Mouse (Mus musculus): ENCODE measurements around the gene Kdm4c. TPM values are rescaled to one million over a fixed set of nuclear protein-coding genes. Genes with fewer than 3 reads are reported as not detected.
"Not testable (repeated sequence)": the region's sequence is repeated elsewhere in the genome, so short reads cannot be mapped to it uniquely, and the experiment has no call there.

Gene Kdm4c
- total RNA-seq, 2 experiments from 2014 or later: 12.9 to 16.1 TPM

DNA sequence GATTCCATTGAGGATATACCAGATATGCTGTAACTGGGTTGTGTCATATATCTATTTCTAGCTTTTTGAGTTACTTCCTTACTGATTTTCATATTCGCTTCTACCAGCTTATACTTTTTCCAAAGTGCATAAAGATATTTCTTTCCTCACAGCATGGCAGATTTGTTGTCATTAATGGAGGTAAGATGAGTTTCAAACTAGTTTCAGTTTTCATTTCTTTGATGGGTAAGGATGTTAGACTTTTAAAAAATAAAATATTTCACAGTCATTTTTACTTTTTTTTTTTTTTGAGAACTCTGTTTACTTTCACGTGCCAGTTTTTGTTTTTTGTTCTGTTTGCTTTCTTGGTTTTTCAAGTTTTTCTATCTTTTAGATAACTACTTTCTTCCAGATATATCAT lies 70.6 kb downstream of the Kdm4c start:
- no peak for DNase-seq

DNA sequence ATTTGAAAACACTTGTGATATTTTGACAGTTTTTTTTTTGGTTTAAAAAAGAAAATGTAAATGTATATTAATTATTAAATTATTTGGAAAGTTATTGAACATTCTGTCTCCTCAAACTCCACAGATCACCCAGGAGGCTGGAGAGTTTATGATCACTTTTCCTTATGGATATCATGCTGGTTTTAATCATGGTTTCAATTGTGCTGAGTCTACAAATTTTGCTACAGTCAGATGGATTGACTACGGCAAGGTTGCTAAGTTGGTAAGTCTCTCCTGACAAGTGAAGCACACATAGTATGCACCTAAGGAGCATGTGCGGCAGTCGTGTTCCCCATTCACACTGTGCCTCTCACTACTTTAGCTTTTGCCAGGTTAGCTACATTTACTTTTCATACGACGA lies 73.1 kb downstream of the Kdm4c start:
- no peak for DNase-seq

DNA sequence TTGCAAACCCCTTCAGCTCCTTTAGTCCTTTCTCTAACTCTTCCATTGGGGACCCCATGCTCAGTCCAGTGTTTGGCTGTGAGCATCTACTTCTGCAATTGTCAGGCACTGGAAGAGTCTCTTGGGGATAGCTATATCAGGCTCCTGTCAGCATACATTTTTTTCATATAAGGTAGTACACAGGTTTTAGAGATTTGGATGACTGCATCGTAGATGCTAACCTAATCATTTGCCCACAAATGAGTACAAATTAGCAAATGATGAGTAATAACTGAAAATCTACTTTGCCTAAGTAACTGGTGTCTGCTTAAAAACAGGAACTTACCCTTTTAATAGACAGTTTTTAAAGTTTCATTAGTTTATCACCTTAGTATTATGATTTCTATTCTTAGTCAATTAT lies 77.0 kb downstream of the Kdm4c start:
- no peak for DNase-seq

DNA sequence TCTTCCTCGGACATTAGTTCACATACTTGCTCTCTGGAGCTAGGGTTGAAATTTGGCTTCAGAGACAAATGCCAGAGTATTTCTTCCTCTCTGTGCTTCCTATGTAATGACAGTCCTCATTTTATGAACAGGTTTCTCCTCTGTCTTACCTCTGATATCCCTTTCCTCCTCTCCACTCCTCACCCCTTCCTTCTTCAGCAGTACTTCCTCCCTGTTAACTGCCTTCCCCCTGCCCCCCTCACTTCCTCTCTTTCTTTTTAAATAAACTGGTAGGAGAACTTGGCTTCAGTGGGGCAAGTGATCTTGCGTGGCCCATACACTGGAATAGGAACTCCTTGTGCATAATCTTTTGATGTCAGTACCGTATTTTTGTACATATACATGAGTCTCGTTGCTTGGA lies 115.2 kb downstream of the Kdm4c start:
- DNase-seq: no peak

DNA sequence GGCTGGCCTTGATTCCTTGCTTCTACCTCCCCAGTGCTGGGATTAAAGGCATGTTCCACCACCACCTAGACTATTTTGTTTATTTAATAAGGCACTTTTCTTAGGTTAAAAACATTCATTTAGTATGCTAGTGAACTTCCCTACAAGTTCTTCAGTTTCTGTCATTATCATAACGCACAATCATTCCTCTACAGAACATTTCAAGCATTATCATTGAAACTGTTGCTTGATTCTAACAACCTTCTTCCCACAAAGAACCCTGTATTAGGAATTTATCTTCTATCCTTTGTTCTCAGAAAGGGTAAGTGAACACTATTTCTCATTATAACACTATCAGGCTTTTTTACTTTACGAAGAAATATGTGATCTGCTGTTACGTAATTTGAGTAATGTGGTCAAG lies 118.0 kb downstream of the Kdm4c start:
- DNase-seq: no peak

DNA sequence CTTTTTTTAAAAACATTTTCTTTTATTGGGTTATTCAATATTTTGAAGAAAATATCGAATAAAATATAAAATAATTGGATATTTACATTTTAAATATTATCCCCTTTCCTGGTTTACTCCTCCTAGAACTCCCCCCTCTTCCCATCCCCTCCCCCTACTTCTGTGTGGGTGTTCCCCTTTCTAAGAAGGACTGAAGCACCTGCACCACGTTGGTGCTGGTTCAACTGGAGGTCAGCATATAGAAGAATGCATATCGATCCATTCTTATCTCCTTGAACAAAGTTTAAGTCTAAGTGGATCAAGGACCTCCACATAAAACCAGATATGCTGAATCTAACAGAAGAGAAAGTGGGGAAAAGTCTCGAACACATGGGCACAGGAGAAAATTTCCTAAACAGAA lies 144.3 kb downstream of the Kdm4c start:
- no peak for DNase-seq

DNA sequence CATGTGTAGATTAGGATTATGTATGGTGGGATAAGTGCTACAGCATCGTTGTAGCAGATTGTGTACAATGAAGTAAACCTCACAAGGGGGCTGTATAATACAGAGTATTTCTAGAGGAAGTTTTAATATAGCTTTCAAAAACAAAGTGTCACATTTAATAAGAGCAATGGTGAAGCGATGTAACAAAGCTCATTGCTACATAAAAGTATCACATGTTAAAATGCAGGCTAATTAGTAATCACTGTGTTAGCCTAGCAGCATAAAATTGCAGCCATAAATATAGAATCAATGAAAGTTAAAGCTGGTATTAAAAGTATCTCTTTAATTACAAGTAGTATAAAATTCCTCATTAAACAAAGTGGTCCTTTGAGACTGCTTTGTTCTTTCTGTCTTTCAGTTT lies 150.9 kb downstream of the Kdm4c start:
- DNase-seq: no peak

DNA sequence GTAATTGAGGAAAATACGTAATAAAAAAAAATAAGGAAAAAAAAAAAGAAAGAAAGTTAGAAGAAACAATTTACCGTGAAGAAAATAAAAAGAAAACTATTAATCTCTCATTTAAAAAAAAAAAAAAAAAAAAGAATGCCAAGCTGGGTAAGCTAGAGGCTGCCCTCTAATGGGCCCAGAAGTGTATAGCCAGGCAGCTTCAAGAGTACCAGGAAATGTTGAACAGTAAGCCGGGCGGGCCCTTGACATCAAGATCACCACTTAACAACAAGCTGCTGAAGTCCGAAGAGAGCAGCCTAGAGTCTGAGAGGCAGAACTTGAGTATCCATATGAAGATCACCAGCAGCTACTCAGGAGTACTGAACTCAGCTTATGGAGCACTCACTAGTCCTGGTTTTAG lies 154.3 kb downstream of the Kdm4c start:
- DNase-seq: no peak

DNA sequence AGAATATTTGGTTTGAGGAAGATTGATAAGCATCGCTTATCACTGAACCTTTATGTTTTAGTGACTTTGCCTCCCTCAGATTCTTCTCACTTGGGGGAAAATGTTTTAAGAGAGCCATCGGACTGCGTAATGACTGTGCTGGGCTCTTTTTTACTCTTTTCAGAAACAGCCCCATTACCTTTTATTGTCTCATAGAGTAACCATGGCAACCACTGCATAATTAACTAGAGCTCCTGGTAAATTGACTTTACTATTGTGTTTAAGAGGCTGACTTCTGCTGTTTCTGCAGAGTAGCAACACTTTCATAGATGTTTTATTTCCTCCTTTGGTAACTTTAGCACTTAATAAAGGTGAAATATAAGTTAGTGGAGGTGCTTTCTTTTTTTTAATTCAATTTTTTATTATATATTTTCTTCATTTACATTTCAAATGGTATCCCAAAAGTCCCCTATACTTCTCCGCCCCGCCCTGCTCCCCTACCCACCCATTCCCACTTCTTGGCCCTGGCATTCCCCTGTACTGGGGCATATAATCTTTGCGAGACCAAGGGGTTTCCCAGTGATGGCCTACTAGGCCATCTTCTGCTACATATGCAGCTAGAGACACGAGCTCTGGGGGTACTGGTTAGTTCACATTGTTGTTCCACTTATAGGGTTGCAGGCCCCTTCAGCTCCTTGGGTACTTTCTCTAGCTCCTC lies 159.5 kb downstream of the Kdm4c start:
- DNase-seq: not testable (repeated sequence)

DNA sequence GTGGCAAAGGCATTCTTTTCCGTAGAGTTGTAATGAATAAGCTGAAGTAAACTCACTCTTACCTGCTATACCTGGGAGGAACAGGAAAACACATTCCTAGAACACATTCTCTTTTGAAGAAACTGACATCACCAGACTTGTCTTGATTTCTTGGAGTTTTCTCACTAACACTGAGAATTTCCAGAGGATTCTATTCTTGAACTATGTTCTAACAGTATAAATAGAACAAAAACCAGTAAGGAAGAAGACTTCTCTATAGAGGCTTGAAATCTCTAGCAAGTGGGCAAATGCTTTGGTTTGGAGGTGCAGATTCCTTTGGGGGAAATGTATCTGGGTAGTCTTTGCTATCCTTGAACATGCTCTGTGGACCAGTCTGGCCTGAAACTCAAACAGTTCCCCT lies 166.4 kb downstream of the Kdm4c start:
- DNase-seq: no peak

DNA sequence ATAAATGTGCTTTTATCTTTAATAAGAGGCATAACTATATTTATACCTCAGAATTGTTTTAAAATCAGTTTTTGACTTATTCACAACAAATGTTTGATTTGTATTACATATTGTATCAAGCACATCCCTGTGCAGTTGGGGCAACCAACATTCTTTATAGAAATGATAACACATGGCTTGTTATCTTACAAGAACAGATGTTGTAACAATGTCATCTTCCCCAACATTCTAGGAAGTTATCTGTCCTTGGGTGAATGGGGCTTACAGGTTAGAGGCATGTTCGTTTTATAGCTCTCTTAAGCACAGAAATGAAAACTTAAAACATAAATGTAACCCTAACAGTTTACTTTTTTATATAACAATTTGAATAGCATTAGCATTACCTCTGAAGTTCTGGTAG lies 177.5 kb downstream of the Kdm4c start:
- DNase-seq: no peak

Other genes starting within 250 kb of the Kdm4c start
- gene Frmd3, start 229.1 kb upstream of the Kdm4c start, total RNA-seq (2021): 1 to 10 TPM; 2.4 to 2.9 TPM